Mouse (Mus musculus) gastrocnemius, postnatal 14 days (tissue): ENCODE measurements around the gene Elf3. TPM values are rescaled to one million over a fixed set of nuclear protein-coding genes. Genes with fewer than 3 reads are reported as not detected.
"Not testable (repeated sequence)": the region's sequence is repeated elsewhere in the genome, so short reads cannot be mapped to it uniquely, and the experiment has no call there.

Source experiments
- DNase-seq: peaks from one replicate; pipeline ENCODE4 v3.0.0; 2021; ENCODE audit warnings: mixed read lengths
- intact Hi-C: fragments of 180-260 bp; cut with DNase I; formaldehyde crosslinking; loops from one replicate; pipeline ENCODE4 v1.15.1; 2025; ENCODE audit warnings: low total_unique reads
- total RNA-seq, 2 experiments: library from RNA; stranded (reverse); gene quantifications; 2 replicates each; pipeline ENCODE4 v1.2.3; 2021

Elf3 gene
- total RNA-seq, 2 experiments from 2014 or later, result 0.27 TPM; not detected in 1

DNA sequence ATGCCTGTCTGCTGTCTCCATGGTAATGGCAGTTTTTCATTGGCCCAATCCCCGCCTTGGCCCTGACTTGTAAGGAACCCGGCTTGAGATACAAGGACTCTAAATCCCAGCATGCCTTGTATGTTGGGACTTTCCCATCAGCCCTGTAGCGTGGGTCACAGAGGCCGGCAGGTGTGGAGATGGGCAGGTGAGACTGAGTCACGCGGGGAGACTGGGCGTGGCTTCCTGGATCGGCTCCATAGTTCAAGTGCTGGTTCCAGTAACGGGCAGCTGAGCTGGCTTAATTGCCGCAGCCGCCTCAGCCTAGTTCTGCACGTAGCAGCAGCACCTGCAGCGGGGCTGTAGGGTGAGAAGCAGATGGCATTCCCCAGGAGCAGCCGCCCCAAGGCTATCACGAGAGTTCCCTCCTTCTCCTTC, 9.9 kb downstream of the Elf3 start:
- DNase-seq, result no peak
- intact Hi-C loops, result no loop called here

DNA sequence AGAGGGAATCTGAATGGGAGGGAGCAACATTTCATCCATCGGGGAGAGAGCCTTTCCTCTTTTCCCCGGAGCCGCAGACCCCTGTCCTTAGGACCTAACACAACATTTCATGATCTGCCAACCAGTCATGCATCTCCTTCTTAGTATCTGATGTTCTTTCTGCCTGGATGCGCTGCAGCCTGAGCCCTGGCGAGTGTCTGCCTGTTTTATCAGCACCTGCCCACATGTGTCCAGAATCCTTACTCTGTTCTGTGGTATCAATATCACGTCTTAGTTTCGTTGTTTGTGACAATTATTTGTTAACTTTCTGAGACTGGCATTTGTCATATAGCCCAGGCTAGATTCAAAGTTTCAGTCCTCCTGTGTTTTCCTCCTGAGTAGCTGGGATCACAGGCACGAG, 14.4 kb downstream of the Elf3 start:
- intact Hi-C loops, result no loop called here
- no peak for DNase-seq

DNA sequence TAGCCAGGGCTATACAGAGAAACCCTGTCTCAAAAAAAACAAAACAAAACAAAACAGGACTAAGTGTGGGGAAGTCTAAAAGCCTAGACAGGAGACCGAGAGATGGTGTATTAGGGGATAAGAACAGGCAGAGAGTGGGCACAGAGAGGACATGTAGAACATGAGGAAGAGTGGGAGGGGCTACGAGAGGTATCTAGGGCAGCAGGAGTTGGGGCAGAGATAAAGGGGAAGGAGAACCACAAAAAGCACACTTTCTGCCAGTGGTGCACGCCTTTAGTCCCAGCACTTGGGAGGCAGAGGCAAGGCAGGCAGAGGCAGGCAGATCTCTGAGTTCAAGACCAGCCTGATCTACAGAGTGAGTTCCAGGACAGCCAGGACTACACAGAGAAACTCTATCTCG, 18.2 kb downstream of the Elf3 start:
- intact Hi-C loops, DNase-seq: not testable (repeated sequence)

DNA sequence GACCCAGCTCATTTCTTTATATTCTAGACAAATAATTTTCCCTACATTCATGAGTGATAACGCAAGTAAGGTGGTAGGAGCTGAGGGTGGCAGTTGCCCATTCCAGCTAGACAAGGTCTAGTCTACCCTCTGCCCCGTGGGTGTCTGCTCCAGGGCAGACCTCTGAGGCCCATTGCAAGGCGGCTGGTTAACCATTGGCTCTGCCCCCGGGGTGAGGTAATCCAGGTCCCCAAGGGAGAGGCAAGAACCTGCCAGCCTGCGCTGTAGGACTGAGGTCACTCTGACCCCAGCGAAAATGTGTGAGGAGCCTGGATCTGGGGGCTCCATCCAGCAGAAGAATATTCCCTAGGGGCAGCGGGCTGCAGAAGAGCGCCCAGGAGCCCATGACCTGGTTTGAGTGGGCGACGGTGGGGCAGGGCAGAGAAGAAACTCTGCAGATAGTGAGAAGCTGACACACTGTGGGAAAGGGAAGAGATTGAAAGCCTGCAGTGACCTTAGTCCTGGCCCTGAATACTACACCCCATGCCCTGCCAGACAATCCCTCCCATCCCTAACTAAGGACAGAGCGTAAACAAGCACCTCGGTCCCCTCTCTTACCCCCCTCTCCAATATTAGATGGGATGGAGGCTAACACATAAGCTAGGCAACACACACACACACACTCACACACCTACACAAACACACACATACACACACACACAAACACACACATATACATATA, 21.1 kb downstream of the Elf3 start:
- no peak for DNase-seq
- intact Hi-C loops, result no loop called here

DNA sequence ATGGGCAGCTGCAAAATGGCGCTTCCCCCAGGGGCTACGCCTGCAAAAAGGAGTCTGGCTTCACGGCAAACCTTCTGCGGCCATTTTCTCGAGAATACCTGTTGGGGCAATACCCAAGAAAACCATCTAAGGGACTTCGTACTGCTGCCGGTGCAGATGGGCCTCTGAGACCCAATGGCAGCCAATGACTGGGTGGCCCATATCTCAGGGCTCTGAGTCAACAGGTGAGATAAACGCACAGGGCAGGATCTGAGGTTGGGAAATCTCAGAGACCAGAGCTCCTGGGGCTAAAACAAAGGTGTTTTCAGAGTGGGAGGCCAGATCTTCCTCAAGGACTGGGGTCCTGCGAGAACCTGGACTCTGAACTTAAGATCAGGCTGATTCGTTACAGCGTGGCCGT, 23.6 kb downstream of the Elf3 start:
- no peak for DNase-seq
- intact Hi-C loops, result no loop called here

DNA sequence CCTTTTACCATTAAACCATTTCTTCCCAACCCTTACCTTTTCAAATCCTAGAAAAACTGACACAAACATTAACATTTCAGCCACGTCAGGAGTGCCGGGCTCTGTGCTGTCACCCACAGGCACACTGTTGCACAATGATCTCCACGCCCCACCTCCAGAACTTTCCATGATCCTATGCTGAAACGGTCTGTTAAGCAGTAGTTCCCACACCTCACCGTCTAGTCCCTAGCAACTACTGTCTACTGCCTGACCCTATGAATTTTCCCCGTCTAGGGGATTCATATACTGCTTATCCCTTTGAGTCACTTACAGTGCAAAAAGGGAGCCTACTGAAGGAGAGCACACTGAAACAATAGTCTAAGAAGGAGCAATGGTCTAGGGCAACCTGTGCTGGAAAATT, 24.4 kb downstream of the Elf3 start:
- intact Hi-C loops, result no loop called here
- no peak for DNase-seq

DNA sequence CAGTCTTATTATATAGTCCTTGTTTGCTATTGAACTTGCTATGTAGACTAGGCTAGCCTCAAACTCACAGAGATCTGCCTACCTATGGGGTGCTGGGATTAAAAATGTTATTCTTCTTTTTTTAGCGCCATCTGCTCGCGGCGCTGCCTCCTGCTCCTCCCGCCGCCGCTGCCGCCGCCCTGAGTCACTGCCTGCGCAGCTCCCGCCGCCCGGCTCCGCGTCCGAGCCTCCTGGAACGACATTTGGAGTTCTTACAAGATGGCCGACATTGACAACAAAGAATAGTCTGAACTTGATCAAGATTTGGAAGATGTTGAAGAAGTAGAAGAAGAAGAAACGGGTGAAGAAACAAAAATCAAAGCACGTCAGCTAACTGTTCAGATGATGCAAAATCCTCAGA, 26.5 kb downstream of the Elf3 start:
- DNase-seq, intact Hi-C loops: not testable (repeated sequence)

DNA sequence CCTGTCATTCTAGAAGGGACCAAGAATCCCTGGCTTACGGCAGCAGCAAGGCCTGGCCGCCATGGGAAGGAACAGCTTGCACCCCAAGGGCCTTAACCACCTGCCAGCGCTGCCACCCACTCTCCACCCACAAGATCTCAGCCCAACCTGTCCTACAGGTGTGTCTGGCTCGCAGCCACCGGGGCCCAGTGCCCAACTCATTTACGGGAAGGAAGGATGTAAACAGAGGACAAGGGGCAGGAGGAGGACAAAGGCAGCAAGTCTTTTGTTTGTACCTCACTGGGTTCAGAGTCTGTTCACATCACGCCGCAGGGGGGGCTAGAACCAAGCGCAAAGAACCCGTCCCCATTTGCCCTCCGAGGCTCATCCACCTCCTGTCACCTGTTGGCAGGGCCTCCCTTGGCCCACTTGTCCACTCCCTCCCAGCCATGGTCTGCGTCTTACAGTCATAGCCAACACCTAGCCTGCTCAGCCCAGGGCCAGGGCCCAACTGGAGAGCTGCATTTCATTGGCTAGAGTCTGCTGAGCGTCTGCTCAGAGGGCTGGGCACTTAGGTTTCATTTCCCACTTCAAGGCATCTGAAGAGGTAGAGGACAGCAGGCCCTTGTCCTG, 30.9 kb downstream of the Elf3 start:
- intact Hi-C loops, result no loop called here
- DNase-seq, result no peak

DNA sequence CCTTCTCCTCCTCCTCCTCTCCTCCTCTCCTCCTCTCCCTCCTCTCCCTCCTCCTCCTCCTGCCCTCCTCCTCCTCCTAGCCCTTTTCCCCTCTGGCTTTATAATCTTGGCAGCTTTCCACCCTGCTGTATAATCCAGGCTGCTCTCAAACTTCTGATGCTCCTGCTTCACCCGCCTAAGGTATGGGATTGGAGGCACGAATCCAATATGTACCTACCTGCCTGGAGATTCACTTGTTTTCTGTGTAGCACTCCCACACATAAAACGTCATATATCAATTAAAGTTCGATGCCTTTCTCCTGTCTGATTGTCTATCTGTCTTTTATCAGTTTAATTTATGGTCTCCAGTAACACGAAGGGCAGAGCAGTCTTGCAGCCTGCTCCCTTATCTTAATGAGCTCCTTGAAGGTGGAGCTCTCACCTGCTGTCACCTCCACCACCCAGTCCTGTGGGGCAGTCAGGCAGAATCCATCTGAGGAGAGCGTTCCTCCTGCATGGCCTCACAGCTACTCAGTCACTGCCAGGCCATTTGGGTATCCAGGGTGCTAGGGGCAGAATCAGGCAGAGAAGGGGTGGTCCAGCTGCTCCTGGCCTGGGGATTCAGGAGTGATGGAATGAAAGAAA, 33.3 kb downstream of the Elf3 start:
- no peak for DNase-seq
- intact Hi-C loops, result no loop called here

DNA sequence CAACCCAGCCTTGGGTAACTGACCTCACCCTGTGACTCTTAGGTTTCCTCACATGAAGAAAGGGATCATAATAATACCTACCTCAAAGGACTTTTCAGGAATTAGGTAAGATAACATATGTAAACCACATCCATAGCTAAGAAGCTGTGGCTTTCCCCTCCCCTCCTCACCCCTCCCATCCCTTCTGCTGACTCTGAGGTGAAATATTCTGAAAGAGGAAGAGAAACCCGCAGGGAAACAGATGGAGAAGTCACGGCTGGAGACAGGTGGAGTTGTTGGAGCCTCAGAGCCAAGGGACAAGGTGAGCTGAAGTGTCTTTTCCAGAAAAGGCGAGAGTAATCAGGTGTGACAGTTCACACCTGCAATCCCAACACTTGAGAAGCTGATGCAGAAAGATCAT, 34.2 kb downstream of the Elf3 start:
- intact Hi-C loops, result no loop called here
- DNase-seq, result no peak

DNA sequence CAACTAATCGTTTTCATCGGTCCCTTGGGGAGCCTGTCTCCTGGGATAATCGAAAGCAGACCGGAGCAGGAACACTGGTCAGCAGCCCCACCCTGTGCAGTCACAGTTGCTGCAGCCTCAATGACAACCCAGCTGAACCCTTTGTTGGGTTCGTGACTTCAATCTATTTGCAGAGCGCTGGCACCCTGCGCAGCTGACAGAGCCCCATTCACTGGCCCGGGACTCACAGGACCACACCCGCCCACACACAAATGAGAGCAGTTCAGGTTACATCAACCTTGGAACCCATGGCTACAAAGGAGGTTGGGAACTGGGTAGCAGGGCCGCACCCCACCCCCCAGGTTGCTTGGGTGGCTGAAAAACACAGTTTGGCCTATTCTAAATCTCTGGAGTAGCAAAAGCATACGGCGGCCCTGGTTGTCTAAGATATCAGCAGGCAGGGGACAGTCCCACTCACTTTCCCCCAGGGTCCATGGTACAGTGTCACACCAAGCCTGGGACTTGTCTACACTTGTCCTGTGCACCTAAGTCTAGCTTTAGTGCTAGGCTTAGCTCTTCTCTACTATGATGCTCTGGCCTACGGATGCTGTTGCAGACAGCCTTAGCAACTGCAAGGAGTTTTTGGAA, 40.6 kb downstream of the Elf3 start:
- DNase-seq, result no peak
- intact Hi-C loops, result no loop called here

DNA sequence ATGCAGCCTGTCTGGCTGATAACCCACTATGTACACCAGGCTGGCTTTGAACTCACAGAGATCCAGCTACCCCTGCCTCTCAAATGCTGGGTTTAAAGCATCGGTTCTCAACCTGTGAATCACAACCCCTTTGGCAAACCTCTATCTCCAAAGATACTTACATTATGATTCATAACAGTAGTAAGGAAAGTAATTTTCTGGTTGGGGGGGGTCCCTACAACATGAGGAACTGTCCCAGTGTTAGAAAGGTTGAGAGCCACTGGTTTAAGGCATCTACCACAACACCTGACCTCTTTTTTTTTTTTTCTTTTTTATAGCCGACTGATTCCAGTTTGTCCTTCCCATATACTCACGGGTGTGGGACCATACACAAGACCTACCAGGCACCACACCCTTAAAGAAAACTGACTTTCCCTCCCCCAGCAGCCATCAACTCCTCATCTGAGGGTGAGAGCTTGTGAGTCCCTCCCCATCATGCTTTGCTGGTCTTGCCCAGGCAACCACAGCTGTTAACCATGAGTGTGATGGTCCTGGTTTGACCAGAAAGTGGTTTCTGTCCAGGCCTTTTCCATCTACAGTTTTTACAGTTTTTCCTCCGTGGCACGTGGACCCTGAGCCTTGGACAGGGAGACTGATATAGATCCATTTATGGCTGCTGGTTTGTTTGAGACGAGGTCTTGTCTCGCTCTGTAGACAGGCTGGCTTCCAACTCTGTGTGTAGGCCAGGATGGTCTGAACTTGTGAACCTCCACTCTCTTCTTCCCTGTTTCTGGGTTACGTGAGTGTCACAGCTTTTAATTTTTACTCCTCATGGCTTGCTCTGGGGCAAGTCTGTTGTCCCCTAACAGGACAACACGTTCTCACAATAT, 44.4 kb downstream of the Elf3 start:
- DNase-seq, result no peak
- intact Hi-C loops, result no loop called here

DNA sequence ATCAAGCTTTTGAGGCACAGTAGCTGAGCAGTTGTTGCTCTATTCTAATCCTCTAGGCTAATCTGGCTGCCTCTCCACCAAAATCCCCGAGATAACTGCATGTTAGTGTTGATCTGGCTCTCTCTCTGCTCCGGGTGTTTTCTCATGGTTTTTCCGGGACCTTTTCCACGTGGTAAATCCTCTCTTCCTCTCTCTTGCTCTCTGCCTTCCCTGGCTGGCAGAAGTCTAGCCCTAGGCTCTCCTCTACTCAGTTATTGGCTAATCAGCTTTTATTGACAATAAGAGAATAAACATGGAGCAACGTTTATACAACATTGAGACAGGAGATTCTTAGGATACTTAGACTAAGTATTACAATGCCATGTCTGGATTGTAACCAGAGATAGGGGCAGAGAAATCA, 47.9 kb downstream of the Elf3 start:
- DNase-seq, result no peak
- intact Hi-C loops, result no loop called here

DNA sequence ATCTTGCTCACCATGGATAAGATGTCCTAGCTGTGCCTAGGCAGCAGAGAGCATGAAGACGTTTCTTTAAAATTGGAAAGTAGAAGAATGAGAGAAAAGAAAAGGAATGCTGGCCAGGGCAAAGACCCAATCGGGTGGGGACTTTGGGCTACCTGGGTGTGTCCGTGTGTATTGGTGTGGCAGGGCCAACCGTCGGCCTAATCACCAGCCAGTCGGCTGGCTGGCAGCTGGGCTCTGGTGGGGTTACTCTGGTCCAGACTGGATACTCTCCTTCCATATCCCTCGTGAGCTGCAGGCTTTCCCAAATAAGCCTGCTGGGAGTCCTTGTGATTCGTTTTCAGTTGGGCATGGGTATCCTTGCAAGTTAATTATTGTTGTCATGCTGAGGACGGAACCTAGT, 49.7 kb downstream of the Elf3 start:
- intact Hi-C loops, result no loop called here

DNA sequence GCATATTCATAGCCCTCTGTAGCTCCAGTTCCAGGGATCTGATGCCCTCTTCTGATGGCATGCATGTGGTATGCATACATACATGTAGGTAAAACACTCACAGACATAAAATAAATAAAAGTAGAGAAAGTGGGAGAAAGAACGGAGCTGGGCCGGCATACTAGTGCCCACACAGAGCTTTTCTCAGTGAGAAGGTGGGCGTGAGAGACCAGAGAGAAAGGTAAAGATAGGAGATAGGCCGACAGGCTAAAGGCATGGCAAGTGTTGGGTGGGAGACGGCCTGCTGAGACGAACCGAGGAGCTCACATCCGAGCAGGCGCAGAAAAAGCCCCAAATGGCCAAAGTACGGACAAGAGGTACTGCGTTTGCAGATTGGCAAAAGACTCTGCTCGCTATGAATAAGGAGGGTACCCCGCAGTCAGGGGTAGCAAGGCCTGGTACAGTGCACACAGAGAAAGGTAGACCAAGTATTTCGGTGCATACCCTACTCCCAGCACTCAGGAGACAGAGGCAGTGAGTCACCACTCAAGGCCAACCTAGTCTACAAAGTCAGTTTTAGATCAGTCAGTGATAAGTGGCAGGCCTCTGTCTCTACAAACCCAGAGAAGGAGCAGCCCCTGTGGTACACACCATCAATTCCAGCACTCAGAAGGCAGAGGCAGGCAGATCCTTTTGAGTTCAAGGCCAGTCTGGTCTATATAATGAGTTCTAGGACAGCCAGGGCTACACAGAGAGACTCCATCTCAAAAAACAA, 51.6 kb downstream of the Elf3 start:
- intact Hi-C loops, result no loop called here
- DNase-seq, result no peak

More for the DNA sequence above, 49.7 kb downstream of the Elf3 start:
- DNase-seq, result no peak

DNA sequence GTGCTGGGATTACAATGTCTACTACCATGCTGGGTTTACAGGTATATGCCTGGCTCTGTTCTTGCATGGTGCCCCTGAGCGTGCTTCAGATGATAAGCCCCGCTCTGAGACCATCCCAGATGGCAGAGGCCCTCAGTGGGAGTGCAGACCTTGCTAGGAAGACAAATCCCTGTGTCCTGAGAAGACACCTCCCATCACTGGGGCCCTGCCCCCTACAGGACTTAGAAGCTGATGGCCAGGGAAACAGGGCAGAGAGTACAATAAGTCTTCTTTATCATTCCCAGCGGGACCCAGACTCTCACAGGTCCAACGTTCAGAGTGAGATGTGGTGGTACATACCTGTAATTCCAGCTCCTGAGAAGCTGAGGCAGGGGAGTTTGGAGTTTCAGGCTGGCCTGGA, 53.1 kb downstream of the Elf3 start:
- intact Hi-C loops, result no loop called here
- DNase-seq, result no peak

DNA sequence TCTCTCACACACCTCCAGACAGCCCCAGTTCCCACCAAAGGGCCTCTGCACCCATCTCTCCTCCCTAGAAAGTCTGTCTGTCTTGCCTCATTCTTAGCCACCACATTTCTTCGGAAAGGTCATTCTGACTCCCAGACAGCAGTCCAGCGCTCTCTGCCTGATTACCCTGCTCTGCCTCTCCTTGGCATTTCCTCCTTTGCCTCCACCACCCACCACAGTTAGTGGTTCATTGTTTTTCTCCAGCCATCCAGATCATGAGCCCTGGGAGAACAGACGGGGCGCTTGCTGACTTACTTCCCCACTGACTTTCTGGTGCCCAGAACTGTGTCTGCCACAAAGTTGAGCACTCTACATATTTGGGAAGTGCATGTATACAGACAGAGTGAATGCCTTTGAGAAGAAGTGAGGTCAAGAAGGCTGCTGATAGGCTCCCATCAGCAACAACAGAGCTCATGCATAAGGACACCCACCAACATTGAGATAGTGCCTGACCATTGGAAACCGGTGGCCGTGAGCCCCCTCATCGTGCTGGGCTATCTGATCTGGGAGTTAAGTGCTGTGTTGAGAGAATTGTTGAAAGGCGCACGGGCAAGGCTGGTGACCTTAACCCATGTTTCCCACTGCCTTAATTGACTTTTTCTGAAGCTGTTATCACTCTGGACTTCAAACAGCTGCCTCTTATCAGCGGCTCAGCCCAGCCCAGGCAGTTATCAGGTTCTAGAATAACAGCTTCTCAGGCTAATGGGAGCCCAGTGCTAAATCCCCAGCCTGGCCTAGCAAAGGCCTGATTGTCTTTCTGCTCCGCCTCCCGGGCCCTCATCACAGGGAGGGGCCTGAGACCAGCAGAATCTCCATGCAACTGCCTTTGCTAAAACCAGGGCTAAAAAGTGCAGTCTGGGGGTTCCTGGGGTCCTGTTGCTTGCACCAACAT, 53.9 kb downstream of the Elf3 start:
- intact Hi-C loops, result no loop called here
- peak; percentile 9 for DNase-seq
